Mouse (Mus musculus): ENCODE results near the gene Fetub.

Fetub gene

DNA sequence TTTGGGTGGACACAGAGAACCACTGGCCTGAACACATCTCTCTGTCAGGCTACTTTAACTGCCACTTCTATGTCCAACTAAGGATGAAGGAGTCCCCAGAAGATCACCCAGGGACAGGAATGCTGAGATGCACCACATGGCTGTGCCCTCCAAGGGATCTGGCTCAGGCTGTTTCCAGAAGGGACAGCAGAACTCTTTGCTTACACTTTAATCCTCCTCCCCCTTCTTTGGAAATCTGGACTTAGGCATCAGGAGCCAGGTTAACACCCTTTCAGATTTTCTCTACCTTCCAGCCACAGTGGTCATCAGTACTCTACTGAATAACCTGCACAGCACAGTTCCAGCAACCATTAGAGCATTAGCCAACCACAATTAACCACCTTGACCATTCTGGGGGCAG, 45.2 kb downstream of the Fetub start:
- DNase-seq (ENCODE audit: low spot score): no peak

DNA sequence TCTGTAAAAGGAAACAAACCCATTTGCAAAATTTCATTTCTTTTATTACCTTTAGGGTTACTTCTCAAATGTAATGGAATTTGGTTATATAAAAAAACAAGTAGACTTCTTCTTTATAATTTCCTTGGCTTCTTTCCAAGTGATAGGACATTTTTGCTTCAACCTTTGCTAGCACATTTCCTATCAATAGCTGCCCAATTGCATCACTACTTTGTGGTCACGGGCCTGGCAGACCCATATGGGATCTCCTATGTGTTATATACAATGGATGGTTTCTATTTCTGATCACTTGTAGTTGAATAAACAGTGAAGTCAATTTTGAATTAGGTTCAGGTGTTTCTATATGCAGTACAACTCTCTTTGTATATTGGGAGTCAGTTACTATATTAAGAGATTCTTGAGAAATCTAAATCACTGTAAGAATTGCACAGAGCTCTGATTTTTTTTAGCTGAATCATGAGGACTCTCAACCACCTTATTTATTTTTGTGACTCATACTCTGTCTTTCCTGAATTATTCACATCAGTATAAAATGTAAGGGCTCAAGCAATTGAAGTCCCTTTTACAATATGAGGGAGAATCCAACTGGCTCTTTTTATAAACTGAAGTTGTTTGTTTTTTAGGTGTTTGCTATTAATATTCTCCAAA, 49.4 kb downstream of the Fetub start:
- no peak for DNase-seq (ENCODE audit: low spot score)

All from yolk sac, embryonic 10.5 days (tissue).